ENCODE assay signal across 10 mouse cellular contexts in the genomic region with DNA sequence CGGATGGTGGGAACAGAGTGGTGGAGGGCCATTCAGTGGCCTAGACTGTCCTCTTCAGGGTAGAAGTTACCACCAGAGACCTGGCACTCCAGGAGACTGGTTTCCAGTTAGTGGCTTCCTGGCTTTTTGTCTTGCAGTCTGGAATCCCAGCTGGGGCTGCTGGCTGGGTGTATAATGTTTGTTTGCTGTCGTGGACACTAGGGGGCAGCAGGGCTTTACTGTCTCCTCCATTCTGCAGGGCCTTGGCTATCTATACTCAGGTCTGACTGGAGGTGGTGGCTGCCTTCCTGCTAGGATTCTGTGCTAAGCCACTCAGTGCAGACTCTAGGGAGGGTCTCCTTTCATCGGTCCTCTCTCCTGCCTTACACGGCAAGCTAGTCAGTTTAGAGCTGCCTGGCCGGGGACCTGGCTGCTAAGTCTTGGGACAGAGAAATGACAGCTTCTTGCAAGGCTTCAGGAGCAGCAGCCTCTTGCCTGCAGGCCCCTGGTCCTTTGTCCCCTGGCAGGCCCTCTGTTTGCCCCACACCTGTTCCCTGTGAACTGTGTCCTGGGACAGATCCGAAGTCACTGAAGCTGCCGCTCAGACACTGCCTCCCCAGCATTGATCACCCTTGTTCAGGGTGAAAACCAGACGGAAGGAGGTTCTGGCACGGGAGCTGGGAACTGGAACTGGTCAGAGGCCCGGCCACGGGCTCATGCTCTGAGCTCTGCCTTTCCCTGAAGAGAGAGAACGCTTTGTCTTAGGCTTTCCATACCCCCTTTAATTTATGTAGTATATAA. TPM values are rescaled to one million over a fixed set of nuclear protein-coding genes. Genes with fewer than 3 reads are reported as not detected.
DNase-seq lines count a peak whose midpoint lies in the region; ATAC-seq and TF ChIP-seq lines count a peak whose summit lies in the region.
"Had no signal": no experiment of that assay in that cellular context is flagged by ENCODE, and none has a peak within 500 bp of the region (broad histone marks: within the 10 kb centered on the region; RNA-seq: fewer than 3 reads in every experiment).

No protein-coding gene starts in this region.

- intact Hi-C loops in gastrocnemius, postnatal 36 days (cut with DNase I) = no loop called here

- peak; percentile 77 for DNase-seq in adrenal gland, postnatal 10 days
- DNase-seq in embryo, embryonic 11 days = peak; percentile 78
- DNase-seq in gastrocnemius, postnatal 36 days = peak; percentile 41 to 49
- DNase-seq in kidney, postnatal 14 days = peak; percentile 66
- no peak for DNase-seq in lung, adult 2 months

- H3K9me3 ChIP-seq in ES-Bruce4 (replicated peaks; ENCODE audit: control insufficient read depth, insufficient read depth, low read length, poor library complexity, severe bottlenecking) = no peaks in the 10 kb centered on the region
- H3K9me3 ChIP-seq: heart, embryonic 15.5 days; stomach, embryonic 15.5 days had no signal

- no peaks in the 10 kb centered on the region for H3K27me3 ChIP-seq in ES-Bruce4 (ENCODE audit: control insufficient read depth, insufficient read depth, low read length, poor library complexity, severe bottlenecking)
- H3K27me3 ChIP-seq: heart, embryonic 15.5 days; stomach, embryonic 15.5 days had no signal

- no peak for TF ChIP-seq EP300 in ES-Bruce4 (IDR thresholded peaks at IDR 0.05; ENCODE audit: insufficient read depth, low read depth, low read length)

- no peak for TF ChIP-seq POLR2A in ES-Bruce4 (IDR thresholded peaks at IDR 0.05; ENCODE audit: insufficient read depth, low read length)
- TF ChIP-seq POLR2A in lung, adult 2 months (IDR thresholded peaks at IDR 0.05; ENCODE audit: borderline replicate concordance, extremely low read depth, low read depth, low read length) = no peak
- TF ChIP-seq POLR2A in olfactory bulb, adult 2 months (IDR thresholded peaks at IDR 0.05; ENCODE audit: insufficient read depth, low read depth, low read length) = no peak

- peak; percentile 77 for TF ChIP-seq CTCF in ES-Bruce4 (IDR thresholded peaks at IDR 0.05; ENCODE audit: low read depth, low read length)
- peak; percentile 67 for TF ChIP-seq CTCF in lung, adult 2 months (IDR thresholded peaks at IDR 0.05; ENCODE audit: insufficient read depth, low read length)
- peak; percentile 24; the same call in 1 of the 2 replicates for TF ChIP-seq CTCF in olfactory bulb, adult 2 months (IDR thresholded peaks at IDR 0.05; ENCODE audit: insufficient read depth, low read depth, low read length)

- no peak for ATAC-seq in monocyte, adult 5-6 weeks (replicated peaks; ENCODE audit: insufficient number of reproducible peaks, low FRiP score, low TSS enrichment, poor library complexity, severe bottlenecking)

- H3K4me1 ChIP-seq in ES-Bruce4 (ENCODE audit: control insufficient read depth, insufficient read depth, low read length) = no peaks in the 10 kb centered on the region
- peaks cover 3% of the 10 kb centered on the region; the same call in 1 of the 2 replicates for H3K4me1 ChIP-seq in lung, adult 2 months (ENCODE audit: control insufficient read depth, insufficient read depth, low read length)
- H3K4me1 ChIP-seq in olfactory bulb, adult 2 months (ENCODE audit: control insufficient read depth, insufficient read depth, low read length) = peaks cover 2% of the 10 kb centered on the region; the same call in 1 of the 2 replicates
- H3K4me1 ChIP-seq: heart, embryonic 15.5 days; stomach, embryonic 15.5 days had no signal

- 77% methylated on average over 12 of the region's 12 CpGs for WGBS in lung, adult 2 months
- 72% methylated on average over 12 of the region's 12 CpGs for WGBS in olfactory bulb, adult 2 months

- no peak overlapping the region for H3K4me3 ChIP-seq in ES-Bruce4 (ENCODE audit: low read depth, low read length)
- H3K4me3 ChIP-seq in lung, adult 2 months (replicated peaks; ENCODE audit: extremely low read depth, low read depth, low read length) = no peak overlapping the region
- no peak overlapping the region for H3K4me3 ChIP-seq in olfactory bulb, adult 2 months (ENCODE audit: insufficient read depth, low read depth, low read length)
- H3K4me3 ChIP-seq: heart, embryonic 15.5 days; stomach, embryonic 15.5 days had no signal

- no peak overlapping the region for H3K27ac ChIP-seq in ES-Bruce4 (ENCODE audit: insufficient read depth, low read length)
- H3K27ac ChIP-seq in olfactory bulb, adult 2 months (ENCODE audit: insufficient read depth, low read depth, low read length) = no peak overlapping the region
- H3K27ac ChIP-seq: heart, embryonic 15.5 days; stomach, embryonic 15.5 days had no signal

- H3K9ac ChIP-seq in ES-Bruce4 (ENCODE audit: low read depth, poor library complexity, severe bottlenecking) = no peak overlapping the region
- H3K9ac ChIP-seq: heart, embryonic 15.5 days; stomach, embryonic 15.5 days had no signal

- H3K36me3 ChIP-seq in ES-Bruce4 (ENCODE audit: control insufficient read depth, insufficient read depth, low read length, poor library complexity, severe bottlenecking) = no peaks in the 10 kb centered on the region
- H3K36me3 ChIP-seq: heart, embryonic 15.5 days had no signal

RNA-seq across cellular contexts. Expression of a gene that starts 22.4 kb away (rescaled TPM):
- polyA plus RNA-seq in ES-Bruce4 (2011; ENCODE audit: insufficient read depth, insufficient read length, low read depth, missing spikeins) = 23.2 and 26.3 TPM in 2 replicates
- 10 to 100 TPM; 18.1 to 18.5 TPM for total RNA-seq in adrenal gland, postnatal 10 days (2021)
- 1 to 10 TPM; 2.5 to 3.8 TPM for total RNA-seq in gastrocnemius, postnatal 36 days (2021)
- 53.0 and 58.6 TPM in 2 replicates for polyA plus RNA-seq in lung, adult 2 months (2012; rRNA removed)
- polyA plus RNA-seq in olfactory bulb, adult 2 months (2012; ENCODE audit: insufficient read depth, insufficient read length, low replicate concordance, missing spikeins) = not detected in 2 replicates
- total RNA-seq in monocyte, adult 5-6 weeks (2017) = 9.0 to 122 TPM (median 12.6 TPM) in 3 replicates

RNA-seq across cellular contexts. Expression of a gene that starts 33.6 kb away (rescaled TPM):
- 0.15 and 0.20 TPM in 2 replicates for polyA plus RNA-seq in ES-Bruce4 (2011; ENCODE audit: insufficient read depth, insufficient read length, low read depth, missing spikeins)
- 1 to 10 TPM in 1 of 2 experiments, under 1 TPM in 1; 0.70 to 1.2 TPM for total RNA-seq in adrenal gland, postnatal 10 days (2021)
- total RNA-seq in gastrocnemius, postnatal 36 days (2021) = under 1 TPM; 0.05 to 0.07 TPM
- polyA plus RNA-seq in lung, adult 2 months (2012; rRNA removed) = 0.05 and 0.18 TPM in 2 replicates
- not detected in 2 replicates for polyA plus RNA-seq in olfactory bulb, adult 2 months (2012; ENCODE audit: insufficient read depth, insufficient read length, low replicate concordance, missing spikeins)
- total RNA-seq in monocyte, adult 5-6 weeks (2017) = 0.38 TPM in 1 of 3 replicates, not detected in the others
- polyA plus RNA-seq: heart, embryonic 15.5 days had no signal

RNA-seq across cellular contexts. Expression of a gene that starts 56.6 kb away (rescaled TPM):
- polyA plus RNA-seq in ES-Bruce4 (2011; ENCODE audit: insufficient read depth, insufficient read length, low read depth, missing spikeins) = 43.8 and 45.8 TPM in 2 replicates
- 10 to 100 TPM; 31.6 to 37.1 TPM for total RNA-seq in adrenal gland, postnatal 10 days (2021)
- 1 to 10 TPM; 3.8 to 4.0 TPM for total RNA-seq in gastrocnemius, postnatal 36 days (2021)
- 5.0 and 8.2 TPM in 2 replicates for polyA plus RNA-seq in lung, adult 2 months (2012; rRNA removed)
- 46.8 TPM in 1 of 2 replicates, not detected in the other for polyA plus RNA-seq in olfactory bulb, adult 2 months (2012; ENCODE audit: insufficient read depth, insufficient read length, low replicate concordance, missing spikeins)
- 19.1 to 27.0 TPM (median 23.6 TPM) in 3 replicates for total RNA-seq in monocyte, adult 5-6 weeks (2017)

Comparison
In these comparisons a context has a peak if more than half of its experiments do, and no peak if none do; other contexts are left out.
1. CTCF ChIP-seq: peak in every context shown above with its lines; median percentile 77 in ES-Bruce4; 67 in lung, adult 2 months; 24 in olfactory bulb, adult 2 months.